Mouse (Mus musculus) retina, postnatal 7 days (tissue): ENCODE data around the gene Obsl1.

Experiments used
- DNase-seq: peaks from one replicate; pipeline ENCODE4 v3.0.0-alpha.2; 2012; ENCODE audit warnings: low read depth, low spot score

Obsl1 gene

GRCm38 (mm10) chr1:75505956-75506831 is at the start of gene Obsl1:
Gene Obsl1, minus strand, starts transcription at chr1:75506452.
- DNase-seq: peak; percentile 46

GRCm38 (mm10) chr1:75555680-75556079 is 49.4 kb upstream of the Obsl1 start:
- no peak for DNase-seq

- no peak for DNase-seq
Observed at GRCm38 (mm10) chr1:75550586-75550985, 44.3 kb upstream of the Obsl1 start.

- DNase-seq: no peak
Observed at GRCm38 (mm10) chr1:75549289-75550279, 43.3 kb upstream of the Obsl1 start.

- DNase-seq: no peak
Observed at GRCm38 (mm10) chr1:75548871-75549270, 42.6 kb upstream of the Obsl1 start.

- DNase-seq: no peak
Observed at GRCm38 (mm10) chr1:75548083-75548482, 41.8 kb upstream of the Obsl1 start.

GRCm38 (mm10) chr1:75547351-75547750 is 41.1 kb upstream of the Obsl1 start:
- no peak for DNase-seq

GRCm38 (mm10) chr1:75545965-75546956 is 40.0 kb upstream of the Obsl1 start, which contains the start of gene Slc4a3:
Gene Slc4a3, plus strand, starts transcription at chr1:75546266.
- DNase-seq: peak; percentile 42

- DNase-seq: no peak
Observed at GRCm38 (mm10) chr1:75544351-75544750, 38.1 kb upstream of the Obsl1 start.

GRCm38 (mm10) chr1:75541496-75541895 is 35.2 kb upstream of the Obsl1 start:
- no peak for DNase-seq

GRCm38 (mm10) chr1:75538597-75539190 is 32.4 kb upstream of the Obsl1 start:
- DNase-seq: no peak

GRCm38 (mm10) chr1:75537587-75537986 is 31.3 kb upstream of the Obsl1 start:
- no peak for DNase-seq

GRCm38 (mm10) chr1:75533325-75534252 is 27.3 kb upstream of the Obsl1 start:
- DNase-seq: no peak

- no peak for DNase-seq
Observed at GRCm38 (mm10) chr1:75532280-75533172, 26.3 kb upstream of the Obsl1 start.

- no peak for DNase-seq
Observed at GRCm38 (mm10) chr1:75530546-75530945, 24.3 kb upstream of the Obsl1 start.

GRCm38 (mm10) chr1:75524679-75525078 is 18.4 kb upstream of the Obsl1 start:
- no peak for DNase-seq

GRCm38 (mm10) chr1:75521321-75522031 is 15.2 kb upstream of the Obsl1 start, which contains the start of gene Stk11ip:
Gene Stk11ip, plus strand, starts transcription at chr1:75521529.
- DNase-seq: peak; percentile 92

- no peak for DNase-seq
Observed at GRCm38 (mm10) chr1:75519576-75519975, 13.3 kb upstream of the Obsl1 start.
